21 mouse cellular contexts compared by ENCODE assay signal in genomic region chr5:15941191-15941725, GRCm38 (mm10). TPM values are rescaled to one million over a fixed set of nuclear protein-coding genes. Genes with fewer than 3 reads are reported as not detected.
DNase-seq lines count a peak whose midpoint lies in the region; ATAC-seq lines count a peak whose summit lies in the region.
"Had no signal": no experiment of that assay in that cellular context is flagged by ENCODE, and none has a peak within 500 bp of the region (broad histone marks: within the 10 kb centered on the region; RNA-seq: fewer than 3 reads in every experiment).

No protein-coding gene starts in this region.

- WGBS in forebrain, embryonic 14.5 days = 25% methylated on average over 6 of the region's 6 CpGs
- 26% methylated on average over 6 of the region's 6 CpGs for WGBS in forebrain, embryonic 12.5 days
- WGBS in kidney, embryonic 14.5 days = 25% methylated on average over 6 of the region's 6 CpGs
- WGBS in hindbrain, embryonic 16.5 days = 41% methylated on average over 6 of the region's 6 CpGs
- 7% methylated on average over 6 of the region's 6 CpGs for WGBS in neural tube, embryonic 15.5 days

- no peak for DNase-seq in forebrain, embryonic 14.5 days (ENCODE audit: low spot score)
- no peak for DNase-seq in kidney, postnatal 36 days
- DNase-seq in kidney, adult 9 months = no peak
- DNase-seq: adrenal gland, postnatal 14 days; cerebellum, adult 11 months; embryo, embryonic 11 days; kidney, adult 11 months; kidney, postnatal 4 days; liver, embryonic 13.5 days; lung, embryonic 14.5 days; lung, postnatal 36 days; right cerebral cortex, postnatal 4 days; thymus, adult 2 months had no signal

- no peak overlapping the region for H3K27ac ChIP-seq in forebrain, embryonic 14.5 days (ENCODE audit: low read depth, low read length)
- no peak overlapping the region for H3K27ac ChIP-seq in forebrain, embryonic 12.5 days
- no peak overlapping the region for H3K27ac ChIP-seq in kidney, embryonic 14.5 days (ENCODE audit: low read depth, low read length)
- H3K27ac ChIP-seq in hindbrain, embryonic 16.5 days (ENCODE audit: low read depth, low read length) = no peak overlapping the region
- no peak overlapping the region for H3K27ac ChIP-seq in neural tube, embryonic 15.5 days (replicated peaks)
- H3K27ac ChIP-seq: limb, embryonic 13.5 days; liver, embryonic 13.5 days had no signal

- H3K4me2 ChIP-seq in forebrain, embryonic 14.5 days (ENCODE audit: low read length) = 0 out of 2 replicates have a peak overlapping the region, but pooled peaks have one; percentile 1
- no peak overlapping the region for H3K4me2 ChIP-seq in forebrain, embryonic 12.5 days
- no peak overlapping the region for H3K4me2 ChIP-seq in kidney, embryonic 14.5 days (replicated peaks; ENCODE audit: low read depth, low read length)
- H3K4me2 ChIP-seq in hindbrain, embryonic 16.5 days (ENCODE audit: low read length) = peak overlapping the region; percentile 1; the same call in 1 of the 2 replicates
- H3K4me2 ChIP-seq in neural tube, embryonic 15.5 days = 0 out of 2 replicates have a peak overlapping the region, but pooled peaks have one; percentile 0
- H3K4me2 ChIP-seq: limb, embryonic 13.5 days; liver, embryonic 13.5 days; lung, embryonic 14.5 days had no signal

- H3K9ac ChIP-seq in forebrain, embryonic 14.5 days (ENCODE audit: low read length) = no peak overlapping the region
- H3K9ac ChIP-seq in forebrain, embryonic 12.5 days = no peak overlapping the region
- no peak overlapping the region for H3K9ac ChIP-seq in kidney, embryonic 14.5 days (ENCODE audit: low read depth, low read length)
- H3K9ac ChIP-seq in hindbrain, embryonic 16.5 days (ENCODE audit: low read depth, low read length) = no peak overlapping the region
- H3K9ac ChIP-seq in neural tube, embryonic 15.5 days (replicated peaks) = no peak overlapping the region
- H3K9ac ChIP-seq: limb, embryonic 13.5 days; liver, embryonic 13.5 days; lung, embryonic 14.5 days had no signal

- no peaks in the 10 kb centered on the region; the same call in 1 of the 2 replicates for H3K4me1 ChIP-seq in forebrain, embryonic 14.5 days (ENCODE audit: control insufficient read depth, insufficient read depth, low read length)
- H3K4me1 ChIP-seq in forebrain, embryonic 12.5 days = peaks cover 4% of the 10 kb centered on the region
- H3K4me1 ChIP-seq in kidney, embryonic 14.5 days (ENCODE audit: control insufficient read depth, insufficient read depth, low read length) = no peaks in the 10 kb centered on the region
- H3K4me1 ChIP-seq in hindbrain, embryonic 16.5 days (ENCODE audit: control insufficient read depth, insufficient read depth, low read depth, low read length) = no peaks in the 10 kb centered on the region
- H3K4me1 ChIP-seq in neural tube, embryonic 15.5 days = 0 out of 2 replicates have a peak, but pooled peaks cover 2% of the 10 kb centered on the region
- H3K4me1 ChIP-seq: liver, embryonic 13.5 days had no signal

- ATAC-seq in forebrain, embryonic 14.5 days = no peak
- no peak for ATAC-seq in forebrain, embryonic 12.5 days (ENCODE audit: low FRiP score)
- 0 out of 2 replicates have a peak, but pooled peaks have one; percentile 28 for ATAC-seq in kidney, embryonic 14.5 days (ENCODE audit: low FRiP score, low TSS enrichment)
- ATAC-seq in hindbrain, embryonic 16.5 days = no peak
- no peak for ATAC-seq in neural tube, embryonic 15.5 days (ENCODE audit: low FRiP score)
- ATAC-seq: CD4-positive, CD25-positive, alpha-beta regulatory T cell, adult 4 months; Patski had no signal

- no peaks in the 10 kb centered on the region for H3K27me3 ChIP-seq in forebrain, embryonic 14.5 days (replicated peaks; ENCODE audit: control insufficient read depth, insufficient read depth, low read length)
- H3K27me3 ChIP-seq in forebrain, embryonic 12.5 days = peaks cover 7% of the 10 kb centered on the region
- no peaks in the 10 kb centered on the region for H3K27me3 ChIP-seq in kidney, embryonic 14.5 days (ENCODE audit: control insufficient read depth, insufficient read depth, low read length)
- H3K27me3 ChIP-seq in hindbrain, embryonic 16.5 days (replicated peaks; ENCODE audit: control insufficient read depth, insufficient read depth, low read length) = peaks cover 8% of the 10 kb centered on the region
- peaks cover 16% of the 10 kb centered on the region for H3K27me3 ChIP-seq in neural tube, embryonic 15.5 days (replicated peaks)
- H3K27me3 ChIP-seq: limb, embryonic 13.5 days had no signal

- H3K4me3 ChIP-seq in forebrain, embryonic 14.5 days (ENCODE audit: low read depth, low read length) = no peak overlapping the region
- no peak overlapping the region for H3K4me3 ChIP-seq in forebrain, embryonic 12.5 days (replicated peaks)
- H3K4me3 ChIP-seq in kidney, embryonic 14.5 days (ENCODE audit: low read length) = no peak overlapping the region
- H3K4me3 ChIP-seq in hindbrain, embryonic 16.5 days (ENCODE audit: low read length) = no peak overlapping the region
- H3K4me3 ChIP-seq in neural tube, embryonic 15.5 days (replicated peaks) = no peak overlapping the region
- H3K4me3 ChIP-seq: limb, embryonic 13.5 days; liver, embryonic 13.5 days; myocyte had no signal

- H3K9me3 ChIP-seq in forebrain, embryonic 14.5 days (replicated peaks; ENCODE audit: control insufficient read depth, low read length) = no peaks in the 10 kb centered on the region
- H3K9me3 ChIP-seq in forebrain, embryonic 12.5 days = no peaks in the 10 kb centered on the region
- H3K9me3 ChIP-seq in kidney, embryonic 14.5 days (ENCODE audit: control insufficient read depth, low read length) = no peaks in the 10 kb centered on the region
- H3K9me3 ChIP-seq in hindbrain, embryonic 16.5 days (ENCODE audit: control insufficient read depth, low read length) = no peaks in the 10 kb centered on the region; the same call in 1 of the 2 replicates
- H3K9me3 ChIP-seq in neural tube, embryonic 15.5 days (replicated peaks) = no peaks in the 10 kb centered on the region
- H3K9me3 ChIP-seq: liver, embryonic 13.5 days had no signal

- no peaks in the 10 kb centered on the region for H3K36me3 ChIP-seq in forebrain, embryonic 14.5 days (ENCODE audit: control insufficient read depth, insufficient read depth, low read length)
- 0 out of 2 replicates have a peak, but pooled peaks cover 4% of the 10 kb centered on the region for H3K36me3 ChIP-seq in forebrain, embryonic 12.5 days (replicated peaks)
- no peaks in the 10 kb centered on the region; the same call in 1 of the 2 replicates for H3K36me3 ChIP-seq in kidney, embryonic 14.5 days (ENCODE audit: control insufficient read depth, insufficient read depth, low read length)
- H3K36me3 ChIP-seq in hindbrain, embryonic 16.5 days (ENCODE audit: control insufficient read depth, insufficient read depth, low read length) = no peaks in the 10 kb centered on the region
- no peaks in the 10 kb centered on the region for H3K36me3 ChIP-seq in neural tube, embryonic 15.5 days
- H3K36me3 ChIP-seq: liver, embryonic 13.5 days had no signal

RNA-seq across cellular contexts. Expression of gene Cacna2d1, which starts 6.8 kb away (rescaled TPM):
- 22.8 and 30.6 TPM in 2 replicates for polyA plus RNA-seq in forebrain, embryonic 14.5 days (2014; fragmentation: Nextera tagmentation; extraction: Ambion mirVana)
- polyA plus RNA-seq in forebrain, embryonic 12.5 days (2016; fragmentation: Nextera tagmentation; extraction: Ambion mirVana) = 30.3 and 36.7 TPM in 2 replicates
- polyA plus RNA-seq in kidney, embryonic 14.5 days (2014; fragmentation: Nextera tagmentation; extraction: Ambion mirVana) = 18.5 and 24.1 TPM in 2 replicates
- 26.6 and 30.4 TPM in 2 replicates for polyA plus RNA-seq in hindbrain, embryonic 16.5 days (2015; fragmentation: Nextera tagmentation; extraction: Ambion mirVana)
- polyA plus RNA-seq in neural tube, embryonic 15.5 days (2015; fragmentation: Nextera tagmentation; extraction: Ambion mirVana) = 30.1 and 32.8 TPM in 2 replicates
- polyA plus RNA-seq: CD4-positive, CD25-positive, alpha-beta regulatory T cell, adult 4 months had no signal

Comparison
In these comparisons a context has a peak if more than half of its experiments do, and no peak if none do; other contexts are left out.
1. H3K4me2 ChIP-seq: peak in forebrain, embryonic 14.5 days (single experiment), hindbrain, embryonic 16.5 days (single experiment) and neural tube, embryonic 15.5 days (single experiment); none in forebrain, embryonic 12.5 days (single experiment) and kidney, embryonic 14.5 days (single experiment).